Mouse (Mus musculus): ENCODE measurements around the gene Hjurp. TPM values are rescaled to one million over a fixed set of nuclear protein-coding genes. Genes with fewer than 3 reads are reported as not detected.

Hjurp gene
- polyA plus RNA-seq, 1 experiment from 2014 or later = 135 TPM

DNA sequence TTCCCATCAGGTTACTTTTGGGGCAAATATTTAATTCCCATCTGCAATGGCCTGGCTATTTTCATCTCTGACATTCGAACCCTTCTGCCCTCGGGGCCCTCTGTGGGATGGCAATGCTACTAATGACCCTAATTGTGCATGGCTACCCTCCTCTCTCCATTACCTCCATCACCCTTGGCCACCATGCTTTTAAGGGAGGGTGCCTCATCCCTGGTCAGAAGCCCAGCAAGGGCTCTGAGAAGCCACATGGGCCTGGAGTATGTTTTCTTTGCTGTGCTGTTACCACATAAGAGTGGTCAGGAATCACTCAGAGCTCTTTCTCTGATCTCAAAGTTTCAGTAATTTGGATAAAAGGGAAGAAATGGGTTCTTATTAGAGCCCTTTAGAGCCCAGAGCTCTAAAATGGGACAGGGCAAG is 22.1 kb upstream of the Hjurp start:
- DNase-seq (ENCODE audit: low spot score, missing footprints) (no peak), ATAC-seq (ENCODE audit: low FRiP score) (no peak)
- Histone ChIP-seq H3K9me3 (ENCODE audit: control insufficient read depth, low read length) (peaks cover 78% of the 10 kb centered on the region), H3K36me3 (ENCODE audit: control insufficient read depth, insufficient read depth, low read length) (no peaks in the 10 kb centered on the region), H3K4me3 (ENCODE audit: low read depth, low read length) (no peak overlapping the region), H3K27me3 (ENCODE audit: control insufficient read depth, insufficient read depth, low read length) (no peaks in the 10 kb centered on the region), H3K27ac (ENCODE audit: low read depth, low read length) (no peak overlapping the region), H3K4me2 (no peak overlapping the region), H3K9ac (ENCODE audit: low read length) (no peak overlapping the region), H3K4me1 (ENCODE audit: control insufficient read depth, insufficient read depth, low read length) (no peaks in the 10 kb centered on the region)
- WGBS = 81% methylated on average over 2 of the region's 2 CpGs

DNA sequence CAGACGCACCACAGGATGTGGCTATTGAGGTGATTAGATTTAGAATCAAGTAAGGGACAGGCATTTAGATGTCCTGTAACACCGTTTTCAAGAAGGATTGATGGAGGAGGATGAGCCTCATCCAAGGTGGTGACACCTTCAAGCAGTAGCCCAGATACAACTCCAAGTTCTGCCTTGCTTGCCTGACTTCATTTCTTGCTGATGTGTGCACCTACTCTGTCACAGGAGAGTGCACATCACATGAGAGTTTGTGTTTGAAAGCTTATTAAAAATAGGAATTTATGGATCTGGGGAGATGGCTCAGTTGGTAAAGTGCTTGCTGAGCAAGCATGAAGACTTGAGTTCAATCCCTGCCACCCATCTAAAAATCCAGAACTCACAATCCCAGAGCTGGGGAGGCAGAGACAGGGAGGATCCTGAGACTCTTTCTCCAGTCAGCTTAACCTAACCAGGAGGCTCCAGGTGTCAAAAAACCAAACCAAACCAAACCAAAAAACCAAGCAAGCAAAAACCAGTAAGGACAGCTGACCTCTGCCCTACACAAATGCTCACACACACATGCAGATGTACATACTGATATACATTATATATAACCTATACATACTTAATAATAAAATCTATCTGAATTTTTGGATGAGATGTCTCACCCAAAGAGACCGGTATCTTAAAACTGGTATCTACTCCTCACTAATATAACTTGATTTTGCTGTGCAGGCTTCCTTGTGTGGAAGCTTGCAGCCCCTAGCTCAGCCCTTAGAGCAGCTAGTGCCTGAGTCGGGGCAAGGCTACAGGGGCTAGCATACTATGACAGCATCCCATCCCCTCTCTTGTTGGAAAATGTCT is 21.5 kb upstream of the Hjurp start:
- no peaks in the 10 kb centered on the region for H3K4me1 ChIP-seq (ENCODE audit: control insufficient read depth, insufficient read depth, low read length)
- H3K27me3 ChIP-seq (ENCODE audit: control insufficient read depth, insufficient read depth, low read length) = no peaks in the 10 kb centered on the region
- H3K36me3 ChIP-seq (ENCODE audit: control insufficient read depth, insufficient read depth, low read length) = no peaks in the 10 kb centered on the region
- no peak overlapping the region for H3K9ac ChIP-seq (ENCODE audit: low read length)
- no peak overlapping the region for H3K27ac ChIP-seq (ENCODE audit: low read depth, low read length)
- no peak overlapping the region for H3K4me2 ChIP-seq
- WGBS = 68% methylated on average over 4 of the region's 4 CpGs
- no peak for ATAC-seq (ENCODE audit: low FRiP score)
- H3K4me3 ChIP-seq (ENCODE audit: low read depth, low read length) = no peak overlapping the region
- peaks cover 76% of the 10 kb centered on the region for H3K9me3 ChIP-seq (ENCODE audit: control insufficient read depth, low read length)
- peak; percentile 77 for DNase-seq (ENCODE audit: low spot score, missing footprints)

DNA sequence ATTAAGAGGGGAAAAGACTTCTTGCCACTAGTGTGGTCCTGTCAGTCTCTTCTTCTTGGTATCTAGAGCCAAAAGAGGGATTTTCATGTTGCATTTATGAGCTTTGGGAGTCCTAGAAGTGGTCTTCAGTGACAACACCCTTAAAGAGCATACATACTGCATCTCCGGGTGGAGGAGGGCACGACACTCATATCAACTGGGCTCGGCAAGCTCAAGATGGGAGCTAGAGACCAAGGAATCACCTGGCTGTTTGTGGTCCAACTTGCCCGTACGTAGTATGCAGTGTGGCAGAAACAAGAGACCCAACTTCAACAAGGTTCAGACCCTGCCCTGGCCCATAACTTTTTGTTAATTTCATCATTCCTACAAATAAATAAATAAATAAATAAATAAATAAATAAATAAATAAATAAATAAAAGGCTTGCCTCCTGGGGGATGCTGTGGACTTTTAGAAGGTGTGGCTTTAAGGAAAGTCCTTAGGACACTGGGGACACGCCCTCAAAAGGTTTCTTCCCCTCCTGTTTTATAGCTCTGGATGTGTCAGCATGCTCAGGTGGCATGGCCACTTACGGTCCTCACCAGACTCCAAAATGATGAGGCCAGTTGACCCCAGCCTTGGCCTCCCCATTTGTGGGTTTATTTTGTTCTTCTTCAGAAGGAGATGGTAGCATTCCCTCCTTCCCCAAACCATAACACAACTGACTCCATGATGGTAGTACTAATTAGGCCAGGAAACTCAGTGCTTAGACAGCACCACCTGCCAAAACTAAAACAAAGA is 20.2 kb upstream of the Hjurp start:
- H3K9ac ChIP-seq (ENCODE audit: low read length) = no peak overlapping the region
- H3K9me3 ChIP-seq (ENCODE audit: control insufficient read depth, low read length) = peaks cover 67% of the 10 kb centered on the region
- H3K27ac ChIP-seq (ENCODE audit: low read depth, low read length) = no peak overlapping the region
- H3K36me3 ChIP-seq (ENCODE audit: control insufficient read depth, insufficient read depth, low read length) = no peaks in the 10 kb centered on the region
- no peaks in the 10 kb centered on the region for H3K4me1 ChIP-seq (ENCODE audit: control insufficient read depth, insufficient read depth, low read length)
- H3K4me2 ChIP-seq = no peak overlapping the region
- 64% methylated on average over 7 of the region's 7 CpGs for WGBS
- no peak overlapping the region for H3K4me3 ChIP-seq (ENCODE audit: low read depth, low read length)
- DNase-seq (ENCODE audit: low spot score, missing footprints) = peak; percentile 86
- no peaks in the 10 kb centered on the region for H3K27me3 ChIP-seq (ENCODE audit: control insufficient read depth, insufficient read depth, low read length)
- no peak for ATAC-seq (ENCODE audit: low FRiP score)

DNA sequence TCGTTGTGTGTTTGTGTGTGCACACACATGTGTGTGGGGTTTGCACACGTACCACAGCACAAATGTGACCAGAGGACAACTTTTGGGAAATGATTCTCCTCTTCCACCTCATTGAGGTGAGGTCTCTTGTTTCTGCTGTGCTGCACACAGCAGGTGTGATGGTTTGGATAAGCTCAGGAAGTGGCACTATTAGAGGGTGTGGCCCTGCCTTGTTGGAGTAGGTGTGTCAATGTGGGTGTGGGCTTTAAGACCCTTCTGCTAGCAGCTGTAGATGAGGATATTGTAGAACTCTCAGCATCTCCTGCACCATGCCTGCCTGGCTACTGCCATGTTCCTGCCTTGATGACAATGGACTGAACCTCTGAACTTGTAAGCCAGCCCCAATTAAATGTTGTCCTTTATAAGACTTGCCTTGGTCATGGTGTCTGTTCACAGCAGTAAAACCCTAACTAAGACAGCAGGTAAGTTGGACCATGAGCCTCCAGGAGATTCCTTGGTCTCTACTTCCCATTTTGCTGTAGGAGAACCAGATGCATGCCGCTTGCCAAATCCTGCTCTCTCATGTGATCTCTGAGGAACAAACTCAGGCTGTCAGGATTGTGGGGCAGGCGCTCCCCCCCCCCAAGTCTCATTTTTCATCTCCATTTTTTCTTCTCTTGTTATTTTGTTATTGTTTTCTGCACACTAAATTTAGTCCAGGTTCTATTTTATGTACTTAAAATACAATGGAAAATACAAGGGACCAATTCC is 18.9 kb upstream of the Hjurp start:
- WGBS = 83% methylated on average over 4 of the region's 4 CpGs
- H3K9me3 ChIP-seq (ENCODE audit: control insufficient read depth, low read length) = peaks cover 65% of the 10 kb centered on the region
- H3K4me3 ChIP-seq (ENCODE audit: low read depth, low read length) = no peak overlapping the region
- H3K9ac ChIP-seq (ENCODE audit: low read length) = no peak overlapping the region
- ATAC-seq (ENCODE audit: low FRiP score) (peak; percentile 23), DNase-seq (ENCODE audit: low spot score, missing footprints) (peak; percentile 69)
- H3K27ac ChIP-seq (ENCODE audit: low read depth, low read length) = no peak overlapping the region
- no peak overlapping the region for H3K4me2 ChIP-seq
- no peaks in the 10 kb centered on the region for H3K36me3 ChIP-seq (ENCODE audit: control insufficient read depth, insufficient read depth, low read length)
- H3K4me1 ChIP-seq (ENCODE audit: control insufficient read depth, insufficient read depth, low read length) = no peaks in the 10 kb centered on the region
- H3K27me3 ChIP-seq (ENCODE audit: control insufficient read depth, insufficient read depth, low read length) = no peaks in the 10 kb centered on the region

DNA sequence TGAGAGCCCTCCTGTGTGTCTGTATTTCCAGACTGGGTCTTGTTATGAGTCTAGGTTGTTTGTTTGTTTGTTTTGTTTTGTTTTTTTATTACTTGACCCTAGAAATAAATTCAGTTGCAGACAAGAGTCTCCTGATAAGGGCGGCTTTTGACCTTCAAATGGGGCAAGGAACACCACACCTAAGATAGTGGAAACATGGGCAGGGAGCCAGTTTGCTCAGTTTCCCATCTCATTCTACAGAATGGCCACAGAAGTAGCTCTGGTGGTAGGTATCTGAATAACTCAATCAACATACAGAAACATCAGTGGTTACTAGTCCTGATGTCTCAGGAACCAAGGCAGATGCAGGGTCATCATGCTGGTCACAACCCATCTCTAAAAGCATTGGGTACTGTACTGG is 17.2 kb upstream of the Hjurp start:
- Histone ChIP-seq H3K36me3 (ENCODE audit: control insufficient read depth, insufficient read depth, low read length) (no peaks in the 10 kb centered on the region), H3K9me3 (ENCODE audit: control insufficient read depth, low read length) (peaks cover 58% of the 10 kb centered on the region), H3K27ac (ENCODE audit: low read depth, low read length) (no peak overlapping the region), H3K4me3 (ENCODE audit: low read depth, low read length) (no peak overlapping the region), H3K4me2 (no peak overlapping the region), H3K4me1 (ENCODE audit: control insufficient read depth, insufficient read depth, low read length) (no peaks in the 10 kb centered on the region), H3K27me3 (ENCODE audit: control insufficient read depth, insufficient read depth, low read length) (no peaks in the 10 kb centered on the region), H3K9ac (ENCODE audit: low read length) (no peak overlapping the region)
- ATAC-seq (ENCODE audit: low FRiP score) (no peak), DNase-seq (ENCODE audit: low spot score, missing footprints) (peak; percentile 57)
- 20% methylated on average over 1 of the region's 1 CpGs for WGBS

DNA sequence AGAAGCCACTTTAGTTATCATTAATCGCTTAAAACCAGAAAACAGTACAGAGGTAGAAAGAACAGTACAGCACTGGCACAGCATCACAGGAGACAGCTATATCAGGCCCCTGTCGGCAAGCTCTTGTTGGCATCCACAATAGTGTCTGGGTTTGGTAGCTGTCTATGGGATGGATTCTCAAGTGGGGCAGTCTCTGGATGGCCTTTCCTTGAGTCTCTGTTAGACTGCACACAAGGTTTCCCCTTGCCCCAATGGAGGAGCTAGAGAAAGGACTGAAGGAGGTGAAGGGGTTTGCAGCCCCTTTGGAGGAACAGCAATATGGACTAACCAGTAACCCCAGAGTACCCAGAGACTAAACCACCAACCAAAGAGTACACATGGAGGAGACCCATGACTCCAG is 14.6 kb upstream of the Hjurp start:
- Histone ChIP-seq H3K36me3 (ENCODE audit: control insufficient read depth, insufficient read depth, low read length) (no peaks in the 10 kb centered on the region), H3K4me1 (ENCODE audit: control insufficient read depth, insufficient read depth, low read length) (no peaks in the 10 kb centered on the region), H3K27ac (ENCODE audit: low read depth, low read length) (no peak overlapping the region), H3K9me3 (ENCODE audit: control insufficient read depth, low read length) (peaks cover 60% of the 10 kb centered on the region), H3K4me3 (ENCODE audit: low read depth, low read length) (no peak overlapping the region), H3K27me3 (ENCODE audit: control insufficient read depth, insufficient read depth, low read length) (no peaks in the 10 kb centered on the region), H3K4me2 (no peak overlapping the region), H3K9ac (ENCODE audit: low read length) (no peak overlapping the region)
- DNase-seq (ENCODE audit: low spot score, missing footprints) (no peak), ATAC-seq (ENCODE audit: low FRiP score) (no peak)
- 55% methylated on average over 2 of the region's 2 CpGs for WGBS

DNA sequence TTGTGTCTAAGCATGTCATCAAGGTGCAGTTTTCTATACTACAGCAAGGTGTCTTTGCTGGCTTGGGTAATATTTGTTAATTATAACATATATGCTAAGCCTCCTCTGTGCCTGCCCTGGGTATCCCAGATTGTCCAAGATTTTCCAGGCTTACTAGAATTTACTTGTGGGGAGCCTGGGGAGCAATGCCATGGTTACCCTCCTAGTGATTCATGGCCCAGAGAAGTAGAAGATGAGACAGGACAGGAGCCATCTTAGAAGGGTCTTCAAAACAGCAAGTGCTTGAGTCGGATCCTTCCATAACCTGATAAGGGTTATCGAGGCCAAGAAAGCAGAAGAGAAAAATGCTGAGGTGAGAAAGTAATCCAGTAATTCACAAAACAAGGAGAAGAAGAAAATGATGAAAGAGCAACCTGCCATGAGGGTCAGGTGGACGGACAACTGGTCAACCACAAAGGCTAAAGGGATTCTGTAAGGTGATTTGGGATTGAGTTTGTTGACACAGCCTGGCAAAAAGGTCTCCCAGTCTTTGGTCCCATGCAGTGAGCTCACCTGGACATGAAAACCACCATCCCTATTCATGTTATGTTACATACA is 14.1 kb upstream of the Hjurp start:
- H3K4me2 ChIP-seq = no peak overlapping the region
- H3K4me3 ChIP-seq (ENCODE audit: low read depth, low read length) = no peak overlapping the region
- peaks cover 65% of the 10 kb centered on the region for H3K9me3 ChIP-seq (ENCODE audit: control insufficient read depth, low read length)
- no peaks in the 10 kb centered on the region for H3K27me3 ChIP-seq (ENCODE audit: control insufficient read depth, insufficient read depth, low read length)
- 65% methylated on average over 3 of the region's 3 CpGs for WGBS
- H3K4me1 ChIP-seq (ENCODE audit: control insufficient read depth, insufficient read depth, low read length) = no peaks in the 10 kb centered on the region
- no peak for ATAC-seq (ENCODE audit: low FRiP score)
- H3K27ac ChIP-seq (ENCODE audit: low read depth, low read length) = no peak overlapping the region
- no peak overlapping the region for H3K9ac ChIP-seq (ENCODE audit: low read length)
- no peaks in the 10 kb centered on the region for H3K36me3 ChIP-seq (ENCODE audit: control insufficient read depth, insufficient read depth, low read length)
- DNase-seq (ENCODE audit: low spot score, missing footprints) = no peak

DNA sequence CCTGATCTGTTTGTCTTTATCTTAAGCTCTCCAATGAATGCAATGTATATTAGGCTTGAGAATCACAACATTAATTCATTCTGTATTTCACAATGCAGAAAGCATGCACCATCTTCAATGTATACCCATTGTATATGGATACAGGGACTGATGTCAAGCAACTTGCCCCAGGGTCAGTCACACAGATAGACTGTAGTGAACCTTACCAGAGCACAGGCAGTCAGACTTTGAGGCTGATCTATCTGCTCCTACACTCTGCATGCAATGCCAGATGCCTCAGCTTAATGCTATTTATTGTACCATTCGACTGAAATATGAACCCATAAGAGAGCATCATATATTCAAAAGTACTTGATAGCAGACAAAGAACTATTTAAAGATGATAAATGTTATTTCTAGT is 13.1 kb upstream of the Hjurp start:
- no peak for ATAC-seq (ENCODE audit: low FRiP score)
- no peak overlapping the region for H3K4me3 ChIP-seq (ENCODE audit: low read depth, low read length)
- no peak overlapping the region for H3K4me2 ChIP-seq
- peaks cover 68% of the 10 kb centered on the region for H3K9me3 ChIP-seq (ENCODE audit: control insufficient read depth, low read length)
- H3K27ac ChIP-seq (ENCODE audit: low read depth, low read length) = no peak overlapping the region
- no peaks in the 10 kb centered on the region for H3K4me1 ChIP-seq (ENCODE audit: control insufficient read depth, insufficient read depth, low read length)
- H3K36me3 ChIP-seq (ENCODE audit: control insufficient read depth, insufficient read depth, low read length) = no peaks in the 10 kb centered on the region
- no peaks in the 10 kb centered on the region for H3K27me3 ChIP-seq (ENCODE audit: control insufficient read depth, insufficient read depth, low read length)
- no peak overlapping the region for H3K9ac ChIP-seq (ENCODE audit: low read length)
- DNase-seq (ENCODE audit: low spot score, missing footprints) = no peak
- 69% methylated on average over 1 of the region's 1 CpGs for WGBS
